Mouse (Mus musculus): ENCODE measurements around the gene Prrc2a. TPM values are rescaled to one million over a fixed set of nuclear protein-coding genes. Genes with fewer than 3 reads are reported as not detected.
A peak's percentile ranks its signal among the peaks of the same experiment; 100 is the strongest.

Prrc2a gene
- polyA plus RNA-seq, 1 experiment, result 162 TPM

DNA sequence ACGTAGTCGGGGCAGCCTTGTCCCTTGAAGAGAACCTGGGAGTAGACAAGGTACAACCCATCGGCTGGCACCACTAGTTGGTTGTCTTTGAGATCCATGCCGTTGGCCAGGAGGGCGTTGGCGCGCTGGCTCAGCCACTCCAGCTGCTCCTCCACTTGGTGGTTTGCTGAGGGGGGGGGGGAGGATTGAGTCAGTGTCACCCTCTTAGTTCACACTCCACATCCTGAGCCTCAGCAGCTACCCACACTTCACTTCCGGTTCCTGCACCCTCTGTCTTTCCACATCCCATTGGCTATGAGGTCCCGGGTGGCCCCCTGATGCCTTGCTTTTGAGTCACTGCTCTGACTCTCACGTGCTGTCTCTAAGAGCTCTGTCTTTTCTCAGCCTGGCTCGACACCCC lies 35.7 kb upstream of the Prrc2a start:
- Histone ChIP-seq H3K4me3 (ENCODE audit: insufficient read depth, low read length) (peak overlapping the region; percentile 81), H3K27ac (ENCODE audit: insufficient read depth, low read depth, low read length) (peak overlapping the region; percentile 80), H3K4me1 (ENCODE audit: control insufficient read depth, insufficient read depth, low read length) (peaks cover 20% of the 10 kb centered on the region)
- no peak for TF ChIP-seq CTCF (IDR thresholded peaks at IDR 0.05; ENCODE audit: low read depth, low read length)

GRCm38 (mm10) chr17:35198946-35199345 lies 34.2 kb upstream of the Prrc2a start:
- H3K27ac ChIP-seq (ENCODE audit: insufficient read depth, low read depth, low read length), result no peak overlapping the region
- H3K4me3 ChIP-seq (ENCODE audit: insufficient read depth, low read length), result no peak overlapping the region; the same call in 1 of the 2 replicates
- TF ChIP-seq POLR2A (IDR thresholded peaks at IDR 0.05; ENCODE audit: borderline replicate concordance, low read depth, low read length) (no peak), CTCF (IDR thresholded peaks at IDR 0.05; ENCODE audit: low read depth, low read length) (no peak)
- H3K4me1 ChIP-seq (ENCODE audit: control insufficient read depth, insufficient read depth, low read length), result peaks cover 29% of the 10 kb centered on the region

DNA sequence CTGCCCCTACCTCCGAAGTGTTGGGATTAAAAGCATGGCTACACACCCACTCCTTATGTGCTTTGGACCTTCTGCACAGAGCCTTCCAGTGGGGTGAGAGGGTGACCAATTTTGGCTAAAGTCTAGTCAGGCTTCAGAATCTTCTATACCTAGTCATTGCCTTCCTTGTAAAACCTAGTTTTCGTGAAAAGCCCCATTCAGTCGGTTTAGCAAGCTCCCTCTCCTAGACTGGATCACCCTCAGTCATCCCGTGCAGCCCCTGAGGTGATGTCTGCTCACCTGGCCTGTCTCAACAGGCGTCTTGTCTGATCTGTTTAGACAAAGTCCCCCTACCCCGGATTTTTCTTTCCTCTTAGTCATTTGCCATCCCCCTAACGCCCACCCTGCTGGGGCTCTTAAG lies 33.3 kb upstream of the Prrc2a start:
- peaks cover 34% of the 10 kb centered on the region for H3K4me1 ChIP-seq (ENCODE audit: control insufficient read depth, insufficient read depth, low read length)
- H3K4me3 ChIP-seq (ENCODE audit: insufficient read depth, low read length), result no peak overlapping the region
- TF ChIP-seq POLR2A (IDR thresholded peaks at IDR 0.05; ENCODE audit: borderline replicate concordance, low read depth, low read length) (no peak), CTCF (IDR thresholded peaks at IDR 0.05; ENCODE audit: low read depth, low read length) (no peak)
- no peak overlapping the region for H3K27ac ChIP-seq (ENCODE audit: insufficient read depth, low read depth, low read length)

DNA sequence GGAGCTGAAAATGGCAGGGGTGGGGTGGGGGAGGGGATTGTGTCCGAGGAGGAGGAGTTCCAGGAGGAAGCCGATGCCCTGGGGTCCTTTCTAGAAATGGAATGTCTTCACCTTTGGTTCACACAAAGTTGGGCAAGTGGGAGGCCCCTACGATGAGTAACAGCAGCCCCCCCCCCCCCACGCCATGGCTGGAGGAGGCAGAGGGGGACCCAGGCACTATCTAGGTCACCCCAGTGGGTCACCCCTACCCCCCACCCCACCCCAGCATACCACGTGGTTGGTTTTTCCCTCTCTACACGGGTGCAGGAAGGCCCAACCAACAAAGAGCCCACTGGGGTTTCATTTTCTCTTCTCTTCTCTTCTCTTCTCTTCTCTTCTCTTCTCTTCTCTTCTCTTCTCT lies 32.4 kb upstream of the Prrc2a start:
- Histone ChIP-seq H3K4me1 (ENCODE audit: control insufficient read depth, insufficient read depth, low read length) (peaks cover 32% of the 10 kb centered on the region), H3K27ac (ENCODE audit: insufficient read depth, low read depth, low read length) (no peak overlapping the region), H3K4me3 (ENCODE audit: insufficient read depth, low read length) (no peak overlapping the region)
- TF ChIP-seq POLR2A (IDR thresholded peaks at IDR 0.05; ENCODE audit: borderline replicate concordance, low read depth, low read length) (no peak), CTCF (IDR thresholded peaks at IDR 0.05; ENCODE audit: low read depth, low read length) (no peak)

DNA sequence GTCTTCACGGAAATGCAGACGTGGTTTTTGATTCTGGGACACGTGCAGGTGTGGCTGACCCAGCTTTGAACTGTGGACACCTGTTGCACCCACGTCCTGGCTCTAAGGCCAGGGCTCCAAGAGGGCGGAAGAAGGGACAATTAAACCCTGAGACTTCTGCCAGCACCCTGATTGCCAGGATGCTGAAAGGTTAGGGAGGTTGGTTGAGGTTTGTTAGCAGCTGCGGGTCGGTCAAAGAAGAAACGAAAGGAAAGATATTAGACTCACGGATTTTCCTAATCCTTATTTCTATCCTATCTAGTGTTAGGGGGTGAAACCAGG lies 31.6 kb upstream of the Prrc2a start:
- Histone ChIP-seq H3K27ac (ENCODE audit: insufficient read depth, low read depth, low read length) (no peak overlapping the region), H3K4me3 (ENCODE audit: insufficient read depth, low read length) (peak overlapping the region; percentile 72), H3K4me1 (ENCODE audit: control insufficient read depth, insufficient read depth, low read length) (peaks cover 37% of the 10 kb centered on the region)
- TF ChIP-seq POLR2A (IDR thresholded peaks at IDR 0.05; ENCODE audit: borderline replicate concordance, low read depth, low read length) (no peak), CTCF (IDR thresholded peaks at IDR 0.05; ENCODE audit: low read depth, low read length) (no peak)

GRCm38 (mm10) chr17:35195631-35196320 lies 31.1 kb upstream of the Prrc2a start:
- Histone ChIP-seq H3K4me3 (ENCODE audit: insufficient read depth, low read length) (peak overlapping the region; percentile 72), H3K27ac (ENCODE audit: insufficient read depth, low read depth, low read length) (no peak overlapping the region), H3K4me1 (ENCODE audit: control insufficient read depth, insufficient read depth, low read length) (peaks cover 38% of the 10 kb centered on the region)
- TF ChIP-seq CTCF (IDR thresholded peaks at IDR 0.05; ENCODE audit: low read depth, low read length), result peak; percentile 81
- no peak for TF ChIP-seq POLR2A (IDR thresholded peaks at IDR 0.05; ENCODE audit: borderline replicate concordance, low read depth, low read length)

GRCm38 (mm10) chr17:35194844-35195630 lies 30.3 kb upstream of the Prrc2a start:
- Histone ChIP-seq H3K4me3 (ENCODE audit: insufficient read depth, low read length) (peak overlapping the region; percentile 72), H3K27ac (ENCODE audit: insufficient read depth, low read depth, low read length) (no peak overlapping the region), H3K4me1 (ENCODE audit: control insufficient read depth, insufficient read depth, low read length) (peaks cover 45% of the 10 kb centered on the region)
- no peak for TF ChIP-seq CTCF (IDR thresholded peaks at IDR 0.05; ENCODE audit: low read depth, low read length)
- no peak for TF ChIP-seq POLR2A (IDR thresholded peaks at IDR 0.05; ENCODE audit: borderline replicate concordance, low read depth, low read length)

GRCm38 (mm10) chr17:35193881-35194843 lies 29.5 kb upstream of the Prrc2a start, which contains the start of gene Ltb:
TSS of gene Ltb (plus strand) at chr17:35194439.
- H3K27ac ChIP-seq (ENCODE audit: insufficient read depth, low read depth, low read length), result no peak within 1 kb of the TSS; the same call in 1 of the 2 replicates
- TF ChIP-seq CTCF (IDR thresholded peaks at IDR 0.05; ENCODE audit: low read depth, low read length) (no peak), POLR2A (IDR thresholded peaks at IDR 0.05; ENCODE audit: borderline replicate concordance, low read depth, low read length) (no peak)
- H3K4me1 ChIP-seq (ENCODE audit: control insufficient read depth, insufficient read depth, low read length), result peaks cover 52% of the 10 kb centered on the region
- peak within 1 kb of the TSS; percentile 72 for H3K4me3 ChIP-seq (ENCODE audit: insufficient read depth, low read length)

DNA sequence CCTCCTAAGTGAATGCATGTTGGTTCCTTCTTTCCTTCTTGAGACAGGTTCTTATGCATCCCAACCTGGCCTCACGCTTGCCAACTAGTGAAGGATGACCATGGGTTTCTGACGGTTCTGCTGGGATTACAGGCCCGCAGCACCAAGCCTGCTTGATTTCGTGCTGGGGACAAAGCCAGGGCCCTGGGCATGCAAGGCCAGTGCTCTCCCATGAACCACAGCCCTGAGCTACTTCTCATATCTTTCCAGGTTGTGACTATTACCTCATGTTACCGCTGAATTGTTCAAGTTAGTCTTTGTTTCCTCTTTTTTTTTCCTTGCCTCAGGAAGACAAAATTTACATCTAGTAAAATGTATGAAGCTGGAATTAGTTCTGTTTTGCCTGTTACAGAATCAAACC lies 28.2 kb upstream of the Prrc2a start:
- Histone ChIP-seq H3K4me3 (ENCODE audit: insufficient read depth, low read length) (no peak overlapping the region), H3K27ac (ENCODE audit: insufficient read depth, low read depth, low read length) (peak overlapping the region; percentile 40), H3K4me1 (ENCODE audit: control insufficient read depth, insufficient read depth, low read length) (peaks cover 49% of the 10 kb centered on the region)
- TF ChIP-seq POLR2A (IDR thresholded peaks at IDR 0.05; ENCODE audit: borderline replicate concordance, low read depth, low read length), result no peak
- no peak for TF ChIP-seq CTCF (IDR thresholded peaks at IDR 0.05; ENCODE audit: low read depth, low read length)
